Mouse (Mus musculus): ENCODE data around the gene Polr2a.

- TF ChIP-seq CTCF (IDR thresholded peaks at IDR 0.05; ENCODE audit: extremely low read depth, insufficient read depth, low read length) = peak; percentile 35
- TF ChIP-seq POLR2A (IDR thresholded peaks at IDR 0.05; ENCODE audit: extremely low read depth, insufficient read depth, low read length) = no peak
Measured at GRCm38 (mm10) chr11:69729063-69729462, 29.4 kb downstream of the Polr2a start.

Measured in cortical plate, adult 2 months (tissue).